Mouse (Mus musculus) forebrain, embryonic 13.5 days (tissue): ENCODE measurements around the gene Acsf3. TPM values are rescaled to one million over a fixed set of nuclear protein-coding genes. Genes with fewer than 3 reads are reported as not detected.

Source experiments
- ATAC-seq: fragments of 200-750 bp; cut with Nextera tagmentation; 2 replicates; pipeline ENCODE4 v1.8.0; 2017
- H3K27ac ChIP-seq: fragments of 300-500 bp; sonication (generic); 2 replicates; pipeline ENCODE4 v1.5.1; 2015; ENCODE audit warnings: inconsistent platforms, mild to moderate bottlenecking, moderate library complexity
- H3K27me3 ChIP-seq: fragments of 300-500 bp; sonication (generic); 2 replicates; pipeline ENCODE4 v1.6.1; 2015; ENCODE audit warnings: mild to moderate bottlenecking, inconsistent platforms
- H3K36me3 ChIP-seq: fragments of 300-500 bp; sonication (generic); 2 replicates; pipeline ENCODE4 v1.6.1; 2015; ENCODE audit warnings: mild to moderate bottlenecking, inconsistent platforms; ENCODE audit not compliant: poor library complexity, severe bottlenecking
- H3K4me1 ChIP-seq: fragments of 300-500 bp; sonication (generic); 2 replicates; pipeline ENCODE4 v1.6.1; 2015; ENCODE audit warnings: inconsistent platforms
- H3K4me2 ChIP-seq: fragments of 300-500 bp; sonication (generic); 2 replicates; pipeline ENCODE4 v1.6.1; 2015; ENCODE audit warnings: inconsistent platforms, mild to moderate bottlenecking, moderate library complexity
- H3K4me3 ChIP-seq: fragments of 300-500 bp; sonication (generic); 2 replicates; pipeline ENCODE4 v1.5.1; 2015; ENCODE audit warnings: mild to moderate bottlenecking, inconsistent platforms
- H3K9ac ChIP-seq: fragments of 300-500 bp; sonication (generic); 2 replicates; pipeline ENCODE4 v1.6.1; 2015; ENCODE audit warnings: mild to moderate bottlenecking, inconsistent platforms
- H3K9me3 ChIP-seq: fragments of 300-500 bp; sonication (generic); replicated peaks from 2 replicates; pipeline ENCODE4 v1.6.1; 2016; ENCODE audit warnings: inconsistent platforms
- WGBS: fragments of 180-500 bp; shearing (Covaris S2); methylation state at CpG from one replicate; pipeline ENCODE4 v1.1.7; 2015; 5-methylcytosine and 5-hydroxymethylcytosine counted together
- polyA plus RNA-seq: library from polyadenylated mRNA; unstranded; fragments of >200 nt; fragmentation: Nextera tagmentation; extraction: Ambion mirVana; gene quantifications from 2 replicates; pipeline ENCODE4 v1.2.1, GENCODE M21; 2015

The Acsf3 gene
- polyA plus RNA-seq, 1 experiment from 2014 or later: 15.4 TPM

DNA sequence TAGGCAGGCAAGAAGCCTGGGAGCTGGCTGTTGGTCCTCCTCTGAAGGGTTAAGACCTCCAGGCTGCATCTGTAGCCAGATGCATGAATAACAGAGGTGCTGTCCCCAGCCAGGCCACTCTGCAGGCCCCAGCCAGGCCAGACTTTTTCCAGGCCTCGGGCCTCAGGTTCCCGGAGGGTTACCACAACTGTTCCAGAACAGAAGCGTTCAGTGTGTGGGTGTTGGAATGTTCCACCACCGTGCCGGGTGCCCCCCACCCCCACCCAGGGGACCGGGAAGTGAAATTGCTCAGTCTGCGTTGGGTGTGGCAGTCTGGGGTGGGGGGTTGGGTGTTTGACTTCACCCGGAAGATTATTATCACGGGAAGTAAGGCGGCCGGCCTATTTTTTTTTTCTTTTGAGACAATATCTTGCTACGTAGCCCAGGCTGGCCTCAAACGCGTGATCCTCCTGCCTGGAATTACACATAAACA is 12.0 kb upstream of the Acsf3 start:
- no peak for ATAC-seq
- no peak overlapping the region for H3K4me2 ChIP-seq
- 92% methylated on average over 14 of the region's 14 CpGs for WGBS
- H3K9ac ChIP-seq: no peak overlapping the region
- no peak overlapping the region for H3K27ac ChIP-seq
- peaks cover 12% of the 10 kb centered on the region; the same call in 1 of the 2 replicates for H3K27me3 ChIP-seq
- no peaks in the 10 kb centered on the region for H3K9me3 ChIP-seq
- H3K36me3 ChIP-seq: no peaks in the 10 kb centered on the region
- H3K4me1 ChIP-seq: peaks cover 14% of the 10 kb centered on the region; the same call in 1 of the 2 replicates
- no peak overlapping the region for H3K4me3 ChIP-seq

DNA sequence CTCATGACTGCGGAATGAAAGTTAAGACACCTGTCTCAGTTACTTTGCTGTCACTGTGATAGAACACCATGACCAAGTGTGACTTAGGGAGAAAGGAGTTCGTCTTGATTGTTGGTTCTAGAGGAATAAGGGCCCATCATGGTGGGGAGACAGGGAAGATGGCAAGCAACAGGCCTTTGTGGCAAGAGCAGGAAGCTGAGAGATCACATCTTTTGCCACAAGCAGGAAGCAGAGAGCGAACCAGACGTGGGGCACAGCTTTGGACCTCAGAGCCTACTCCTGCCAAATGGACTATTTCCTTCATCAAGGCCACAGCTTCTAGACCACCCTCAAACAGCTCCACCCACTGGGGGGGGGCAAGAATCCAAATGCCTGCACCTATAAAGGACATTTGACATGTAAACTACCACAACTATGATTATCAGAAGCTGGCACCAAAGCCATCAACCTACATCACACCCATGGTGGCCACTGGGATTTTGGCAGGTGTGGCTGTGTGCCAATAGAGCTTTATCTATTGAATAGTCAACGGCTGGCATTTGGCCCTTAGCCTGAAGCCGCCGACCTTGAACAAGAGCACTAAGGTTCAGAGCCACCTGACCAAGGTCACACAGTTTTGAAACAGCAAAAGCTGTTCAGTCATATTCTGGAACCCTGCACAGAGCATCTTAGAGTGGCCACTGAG is 10.4 kb upstream of the Acsf3 start:
- WGBS: 87% methylated on average over 7 of the region's 7 CpGs
- H3K27me3 ChIP-seq: peaks cover 12% of the 10 kb centered on the region; the same call in 1 of the 2 replicates

DNA sequence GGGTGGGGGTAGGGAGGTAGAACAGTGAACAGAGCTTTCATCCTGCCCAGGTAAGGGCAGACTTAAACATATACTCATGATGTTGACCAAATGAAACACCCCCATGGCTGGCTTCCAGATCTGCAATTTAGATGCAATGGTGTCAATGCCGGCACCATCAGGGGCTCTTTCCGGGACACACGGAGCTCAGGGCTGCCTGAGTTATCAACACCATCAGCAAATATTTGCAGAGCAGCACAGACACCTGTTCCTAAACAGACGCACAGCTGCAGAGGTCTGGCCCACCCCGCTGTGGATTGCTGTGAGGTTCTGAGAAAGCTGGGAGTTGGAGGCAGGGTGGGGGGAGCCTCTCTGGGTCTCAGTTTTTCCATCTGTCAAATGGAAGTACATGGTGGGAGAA is 9.1 kb upstream of the Acsf3 start:
- WGBS: 79% methylated on average over 5 of the region's 5 CpGs
- no peak for ATAC-seq

More for the DNA sequence above, 10.4 kb upstream of the Acsf3 start:
- Histone ChIP-seq H3K4me1 (peaks cover 23% of the 10 kb centered on the region), H3K36me3 (no peaks in the 10 kb centered on the region), H3K27ac (no peak overlapping the region), H3K9me3 (no peaks in the 10 kb centered on the region), H3K4me2 (no peak overlapping the region), H3K4me3 (no peak overlapping the region), H3K9ac (no peak overlapping the region)
- ATAC-seq: no peak

DNA sequence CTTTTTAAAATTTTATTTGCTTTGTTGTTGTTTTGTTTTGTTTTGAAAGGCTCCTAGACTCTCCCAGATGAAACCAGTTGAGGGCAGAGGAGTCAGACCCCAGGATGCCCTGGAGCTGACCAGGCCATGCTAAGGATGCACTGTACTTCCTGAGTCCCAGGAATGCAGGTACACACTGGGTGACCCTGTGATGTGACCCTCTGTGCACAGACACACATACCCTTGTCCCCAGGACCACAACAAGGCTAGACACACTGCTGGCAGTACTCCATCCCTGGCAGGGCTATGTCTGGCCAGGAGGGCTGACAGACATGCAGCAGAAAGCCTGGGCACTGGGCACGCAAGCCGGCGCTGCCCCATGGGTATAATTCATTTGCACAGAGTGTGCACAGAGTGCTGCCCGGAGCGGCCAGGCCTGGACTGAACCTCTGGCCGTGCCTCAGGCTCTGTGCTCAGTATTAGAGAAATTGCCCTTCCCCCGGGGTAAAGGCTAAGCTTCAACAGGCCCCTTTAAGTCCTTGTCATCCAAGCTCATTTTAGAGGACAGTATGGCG is 8.6 kb upstream of the Acsf3 start:
- Histone ChIP-seq H3K4me2 (no peak overlapping the region), H3K4me3 (no peak overlapping the region), H3K9ac (no peak overlapping the region), H3K27me3 (peaks cover 12% of the 10 kb centered on the region), H3K4me1 (peaks cover 15% of the 10 kb centered on the region), H3K9me3 (no peaks in the 10 kb centered on the region), H3K36me3 (no peaks in the 10 kb centered on the region), H3K27ac (no peak overlapping the region)
- no peak for ATAC-seq
- WGBS: 63% methylated on average over 8 of the region's 8 CpGs

More for the DNA sequence above, 9.1 kb upstream of the Acsf3 start:
- H3K4me3 ChIP-seq: no peak overlapping the region
- H3K4me2 ChIP-seq: no peak overlapping the region
- H3K9ac ChIP-seq: no peak overlapping the region
- H3K36me3 ChIP-seq: no peaks in the 10 kb centered on the region
- H3K4me1 ChIP-seq: peaks cover 15% of the 10 kb centered on the region
- H3K9me3 ChIP-seq: no peaks in the 10 kb centered on the region
- H3K27ac ChIP-seq: no peak overlapping the region
- peaks cover 9% of the 10 kb centered on the region; the same call in 1 of the 2 replicates for H3K27me3 ChIP-seq

DNA sequence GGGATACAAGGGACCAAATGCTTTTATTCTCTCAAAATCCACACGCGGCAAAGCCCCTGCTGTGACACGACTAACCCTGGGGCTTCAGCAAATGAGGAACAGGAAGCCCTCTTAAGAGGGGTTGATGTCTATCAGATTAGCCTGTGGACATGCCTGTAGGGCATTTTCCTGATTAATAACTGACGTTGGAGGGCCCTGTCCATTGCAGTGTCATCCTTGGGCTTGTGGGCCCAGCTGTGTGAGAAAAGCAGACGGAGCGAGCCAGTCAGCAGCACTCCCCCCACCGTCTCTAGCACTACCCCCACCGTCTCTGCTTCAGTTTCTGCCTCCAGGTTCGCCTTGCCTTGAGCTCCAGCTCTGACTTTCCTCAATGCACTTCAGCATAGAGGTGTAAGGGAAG is 8.1 kb upstream of the Acsf3 start:
- Histone ChIP-seq H3K9me3 (no peaks in the 10 kb centered on the region), H3K27me3 (peaks cover 13% of the 10 kb centered on the region), H3K27ac (no peak overlapping the region), H3K4me1 (peaks cover 18% of the 10 kb centered on the region), H3K4me3 (no peak overlapping the region), H3K36me3 (no peaks in the 10 kb centered on the region), H3K9ac (no peak overlapping the region), H3K4me2 (no peak overlapping the region)
- ATAC-seq: no peak
- WGBS: 46% methylated on average over 9 of the region's 9 CpGs

DNA sequence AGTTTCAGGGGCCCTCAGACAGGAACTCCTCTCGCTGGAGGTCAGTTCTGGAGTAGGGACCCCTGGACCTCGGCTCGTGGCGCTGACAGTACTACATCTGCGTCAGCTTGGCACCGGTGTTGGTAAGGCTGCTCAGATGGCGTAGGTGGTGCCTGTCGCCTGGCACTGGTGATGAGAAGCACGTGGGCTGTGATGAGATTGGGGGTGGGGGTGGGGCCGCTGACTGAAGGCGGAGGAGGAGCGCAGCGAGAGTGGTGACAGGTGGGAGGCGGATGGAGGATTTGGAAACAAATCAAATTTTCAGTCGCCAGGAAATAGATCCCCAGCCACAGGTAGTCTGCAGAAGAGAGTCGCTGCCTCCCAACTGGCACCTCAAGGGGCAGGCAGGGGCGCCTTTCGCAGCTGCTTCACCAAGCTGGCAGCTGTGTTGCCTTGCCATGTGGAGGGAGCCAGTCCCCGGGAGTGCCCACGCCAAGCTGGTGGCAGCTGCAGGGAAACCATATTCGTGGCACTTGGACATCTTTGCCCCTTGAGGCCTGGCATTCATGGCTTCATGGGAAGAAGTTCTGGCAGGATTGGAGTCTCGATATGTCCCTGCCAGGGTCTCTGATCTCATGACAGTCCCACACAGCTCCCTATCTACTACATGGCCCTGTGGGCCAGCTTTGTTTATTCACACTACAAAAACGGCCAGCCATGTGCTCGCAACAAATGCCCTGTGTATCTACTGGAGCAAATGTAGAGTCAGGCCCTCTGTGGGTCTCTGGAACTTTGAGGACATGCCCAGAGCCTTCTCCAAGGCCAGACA is 5.8 kb upstream of the Acsf3 start:
- H3K4me1 ChIP-seq: peaks cover 24% of the 10 kb centered on the region
- peak; percentile 78 for ATAC-seq
- H3K36me3 ChIP-seq: no peaks in the 10 kb centered on the region
- no peak overlapping the region for H3K4me3 ChIP-seq
- no peaks in the 10 kb centered on the region for H3K9me3 ChIP-seq
- peaks cover 13% of the 10 kb centered on the region for H3K27me3 ChIP-seq
- no peak overlapping the region for H3K4me2 ChIP-seq
- no peak overlapping the region for H3K9ac ChIP-seq
- 0 out of 2 replicates have a peak overlapping the region, but pooled peaks have one; percentile 21 for H3K27ac ChIP-seq
- WGBS: 56% methylated on average over 24 of the region's 24 CpGs

DNA sequence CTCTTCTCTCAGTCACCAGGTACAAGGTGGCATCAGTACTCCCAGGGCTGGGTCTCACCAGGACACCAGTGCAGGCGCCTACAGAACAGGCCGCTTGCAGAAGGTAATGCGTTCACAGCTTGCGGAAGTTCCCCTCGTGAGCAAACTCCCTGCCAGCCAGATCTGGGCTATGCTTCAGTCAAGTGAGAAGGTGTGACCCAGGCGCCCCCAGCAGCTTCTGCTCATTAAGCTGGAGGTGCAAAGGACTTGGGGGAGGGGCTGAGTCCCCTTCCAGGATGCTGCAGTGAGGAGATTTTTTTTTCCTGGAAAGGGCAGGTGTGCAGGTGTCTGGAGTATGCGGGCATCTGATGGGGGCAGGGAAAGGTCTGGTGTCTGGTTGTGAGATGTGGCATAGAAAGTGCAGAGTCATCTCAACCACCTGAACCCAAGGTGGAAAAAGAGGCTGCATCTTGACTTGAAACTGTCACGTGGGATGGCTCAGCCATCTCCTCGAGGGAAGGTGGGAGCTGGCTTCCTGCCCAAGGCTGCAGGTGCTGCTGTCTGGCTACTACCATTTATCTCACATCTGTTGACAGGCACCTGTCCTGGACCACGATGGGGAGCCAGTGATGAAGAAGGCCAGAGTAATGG is 2.7 kb upstream of the Acsf3 start:
- Histone ChIP-seq H3K36me3 (no peaks in the 10 kb centered on the region), H3K4me2 (no peak overlapping the region), H3K9me3 (no peaks in the 10 kb centered on the region), H3K27ac (no peak overlapping the region), H3K4me1 (peaks cover 38% of the 10 kb centered on the region), H3K4me3 (no peak overlapping the region), H3K9ac (no peak overlapping the region), H3K27me3 (peaks cover 14% of the 10 kb centered on the region)
- 32% methylated on average over 10 of the region's 10 CpGs for WGBS
- ATAC-seq: no peak

DNA sequence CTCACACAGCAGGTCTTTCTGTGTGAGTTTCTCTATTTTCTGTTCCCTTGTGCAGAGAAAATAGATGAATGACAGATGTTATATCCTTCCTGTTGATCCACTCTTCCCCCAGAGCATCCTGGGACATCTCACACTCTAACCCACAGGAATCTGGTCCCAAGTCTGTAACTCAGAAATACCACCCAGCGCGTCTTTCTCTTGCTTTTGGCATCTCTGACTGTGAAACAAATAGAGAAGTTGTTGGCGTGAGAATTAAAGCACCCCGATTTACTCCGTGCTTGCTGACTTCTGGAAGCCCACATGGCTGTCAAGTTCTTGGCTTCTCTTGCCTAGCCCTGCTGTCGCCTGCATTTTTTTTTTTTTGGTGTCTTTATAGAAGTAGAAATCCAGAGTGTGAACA is 2.4 kb downstream of the Acsf3 start:
- peaks cover 16% of the 10 kb centered on the region for H3K4me1 ChIP-seq
- H3K27ac ChIP-seq: no peak overlapping the region
- 90% methylated on average over 6 of the region's 6 CpGs for WGBS
- H3K9me3 ChIP-seq: no peaks in the 10 kb centered on the region
- no peak overlapping the region for H3K9ac ChIP-seq
- no peak overlapping the region for H3K4me2 ChIP-seq
- H3K36me3 ChIP-seq: peaks cover 29% of the 10 kb centered on the region
- ATAC-seq: no peak
- H3K27me3 ChIP-seq: peaks cover 9% of the 10 kb centered on the region
- no peak overlapping the region for H3K4me3 ChIP-seq

DNA sequence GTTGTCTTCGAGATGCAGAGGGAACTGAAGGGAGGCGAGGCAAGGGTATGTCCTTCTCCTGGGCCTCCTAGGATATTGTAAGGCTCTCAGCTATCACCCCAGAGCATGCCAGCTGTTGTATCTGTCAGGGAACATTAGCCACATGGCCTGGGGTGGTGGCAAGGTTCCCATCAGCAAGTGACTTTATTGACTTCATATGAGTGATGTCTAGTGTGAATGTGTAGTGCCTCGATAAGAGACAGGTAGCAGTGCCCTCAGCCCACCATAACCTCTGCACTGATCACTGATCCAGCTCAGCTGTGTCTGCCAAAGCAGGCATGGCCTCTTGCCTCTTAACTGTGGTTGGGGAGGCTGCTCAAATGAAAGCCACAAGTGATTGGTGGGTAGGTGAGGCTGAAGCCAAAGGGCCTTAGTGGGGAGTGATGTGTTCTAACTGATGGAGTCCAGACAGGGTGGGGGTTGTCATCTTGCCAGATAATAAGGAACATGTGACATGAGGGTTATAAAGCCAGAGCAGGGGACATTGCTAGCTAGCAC is 3.5 kb downstream of the Acsf3 start:
- WGBS: 94% methylated on average over 3 of the region's 3 CpGs
- no peak overlapping the region for H3K4me3 ChIP-seq
- no peak overlapping the region for H3K4me2 ChIP-seq

DNA sequence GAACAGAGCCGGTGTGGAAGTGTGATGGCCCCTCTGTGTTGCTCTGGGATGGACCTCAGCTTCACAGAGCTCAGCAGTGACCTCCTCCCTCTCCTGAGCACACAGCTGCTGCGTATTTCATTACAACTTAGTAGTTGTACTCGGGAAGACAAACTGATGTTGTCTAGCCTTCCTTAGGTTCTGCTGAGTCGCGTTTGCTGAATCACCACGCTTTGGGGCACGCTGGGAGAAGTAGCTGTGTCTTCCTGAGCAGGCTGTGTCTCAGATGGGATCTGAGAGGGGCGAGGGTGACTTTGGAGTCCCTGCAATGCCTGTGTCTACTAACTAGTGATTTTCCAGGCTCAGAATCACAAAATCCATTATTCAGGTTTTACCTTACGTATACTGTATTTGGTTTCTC is 4.0 kb downstream of the Acsf3 start:
- Histone ChIP-seq H3K4me3 (no peak overlapping the region), H3K27me3 (peaks cover 6% of the 10 kb centered on the region), H3K9me3 (no peaks in the 10 kb centered on the region), H3K9ac (0 out of 2 replicates have a peak overlapping the region, but pooled peaks have one; percentile 5), H3K36me3 (peaks cover 41% of the 10 kb centered on the region), H3K27ac (no peak overlapping the region), H3K4me1 (peaks cover 14% of the 10 kb centered on the region), H3K4me2 (no peak overlapping the region)
- WGBS: 80% methylated on average over 9 of the region's 9 CpGs
- no peak for ATAC-seq

More for the DNA sequence above, 3.5 kb downstream of the Acsf3 start:
- no peak for ATAC-seq
- no peaks in the 10 kb centered on the region for H3K9me3 ChIP-seq
- H3K36me3 ChIP-seq: peaks cover 36% of the 10 kb centered on the region
- peaks cover 9% of the 10 kb centered on the region for H3K27me3 ChIP-seq
- H3K9ac ChIP-seq: 0 out of 2 replicates have a peak overlapping the region, but pooled peaks have one; percentile 5
- H3K27ac ChIP-seq: no peak overlapping the region
- H3K4me1 ChIP-seq: peaks cover 14% of the 10 kb centered on the region

DNA sequence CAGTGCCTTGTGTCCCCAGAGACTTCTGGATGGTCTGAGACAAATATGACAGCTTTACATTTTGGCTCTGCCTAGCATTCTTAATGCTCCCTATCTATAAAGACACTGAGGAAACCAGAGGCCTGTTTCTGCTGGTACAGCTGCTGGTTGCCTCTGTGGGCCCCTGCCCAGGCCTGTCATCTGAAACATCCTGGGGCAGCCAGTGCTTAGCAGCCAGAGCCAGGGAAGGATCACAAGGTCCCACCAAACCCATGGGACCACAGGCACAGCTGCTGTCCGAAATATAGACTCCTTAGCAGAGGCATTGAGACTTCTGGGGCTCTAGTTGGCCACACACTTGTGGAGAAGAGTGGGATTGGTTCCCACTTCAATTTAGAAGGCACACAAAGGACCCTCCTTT is 9.5 kb downstream of the Acsf3 start:
- Histone ChIP-seq H3K9me3 (no peaks in the 10 kb centered on the region), H3K4me3 (no peak overlapping the region), H3K27ac (no peak overlapping the region), H3K27me3 (no peaks in the 10 kb centered on the region), H3K4me2 (no peak overlapping the region), H3K4me1 (no peaks in the 10 kb centered on the region), H3K9ac (no peak overlapping the region), H3K36me3 (peaks cover 82% of the 10 kb centered on the region)
- ATAC-seq: no peak
- WGBS: 82% methylated on average over 1 of the region's 1 CpGs
